8 mouse cellular contexts compared by ENCODE assay signal in genomic region chr8:72219541-72220363, GRCm38 (mm10). TPM values are rescaled to one million over a fixed set of nuclear protein-coding genes. Genes with fewer than 3 reads are reported as not detected.
DNase-seq lines count a peak whose midpoint lies in the region; ATAC-seq and TF ChIP-seq lines count a peak whose summit lies in the region.

TSS of gene Fam32a (plus strand) at chr8:72219730.

- H3K9ac ChIP-seq in forebrain, embryonic 12.5 days = peak within 1 kb of the TSS; percentile 78
- peak within 1 kb of the TSS; percentile 71 for H3K9ac ChIP-seq in heart, postnatal 0 days (replicated peaks; ENCODE audit: low read depth, low read length)
- H3K9ac ChIP-seq in liver, embryonic 16.5 days (ENCODE audit: low read depth, low read length) = peak within 1 kb of the TSS; percentile 82
- peak within 1 kb of the TSS; percentile 80 for H3K9ac ChIP-seq in neural tube, embryonic 13.5 days

- peak; percentile 98 for ATAC-seq in forebrain, embryonic 12.5 days (ENCODE audit: low FRiP score)
- ATAC-seq in heart, postnatal 0 days (ENCODE audit: insufficient read depth, low read depth) = peak; percentile 98
- ATAC-seq in liver, embryonic 16.5 days (ENCODE audit: low read depth) = peak; percentile 98
- ATAC-seq in neural tube, embryonic 13.5 days (ENCODE audit: low read depth) = peak; percentile 97

- H3K27ac ChIP-seq in forebrain, embryonic 12.5 days = peak within 1 kb of the TSS; percentile 76
- peak within 1 kb of the TSS; percentile 78 for H3K27ac ChIP-seq in heart, postnatal 0 days (ENCODE audit: low read depth)
- peak within 1 kb of the TSS; percentile 90 for H3K27ac ChIP-seq in liver, embryonic 16.5 days (ENCODE audit: low read length)
- peak within 1 kb of the TSS; percentile 79 for H3K27ac ChIP-seq in neural tube, embryonic 13.5 days (replicated peaks)
- peak within 1 kb of the TSS; percentile 86 for H3K27ac ChIP-seq in testis, adult 2 months (ENCODE audit: control insufficient read depth, insufficient read depth, low read depth, low read length)

- H3K36me3 ChIP-seq in E14TG2a.4 (ENCODE audit: insufficient read depth, low read length) = peaks cover 31% of the 10 kb centered on the region
- peaks cover 34% of the 10 kb centered on the region for H3K36me3 ChIP-seq in forebrain, embryonic 12.5 days (replicated peaks)
- H3K36me3 ChIP-seq in heart, postnatal 0 days (replicated peaks; ENCODE audit: control insufficient read depth, insufficient read depth, low read length) = peaks cover 19% of the 10 kb centered on the region
- peaks cover 26% of the 10 kb centered on the region for H3K36me3 ChIP-seq in liver, embryonic 16.5 days (ENCODE audit: control insufficient read depth, insufficient read depth)
- H3K36me3 ChIP-seq in neural tube, embryonic 13.5 days = peaks cover 35% of the 10 kb centered on the region
- H3K36me3 ChIP-seq in testis, adult 2 months (ENCODE audit: control insufficient read depth, insufficient read depth, low read length) = 0 out of 2 replicates have a peak, but pooled peaks cover 1% of the 10 kb centered on the region

- peak; percentile 57; the same call in 1 of the 2 replicates for TF ChIP-seq EP300 in heart, postnatal 0 days (IDR thresholded peaks at IDR 0.05; ENCODE audit: low read depth)

- H3K9me3 ChIP-seq in E14TG2a.4 (ENCODE audit: low read length) = no peaks in the 10 kb centered on the region
- no peaks in the 10 kb centered on the region for H3K9me3 ChIP-seq in forebrain, embryonic 12.5 days
- H3K9me3 ChIP-seq in heart, postnatal 0 days (replicated peaks; ENCODE audit: control insufficient read depth, low read length) = no peaks in the 10 kb centered on the region
- no peaks in the 10 kb centered on the region for H3K9me3 ChIP-seq in liver, embryonic 16.5 days (replicated peaks; ENCODE audit: control insufficient read depth, low read length)
- H3K9me3 ChIP-seq in neural tube, embryonic 13.5 days = no peaks in the 10 kb centered on the region

- peak; percentile 96 for DNase-seq in c-Kit-positive CD71-positive TER-119-positive erythroid progenitor cells, embryonic 14.5 days (ENCODE audit: low spot score)
- peak; percentile 96 for DNase-seq in heart, postnatal 0 days (ENCODE audit: low spot score)
- peak; percentile 88 to 94 for DNase-seq in kidney, postnatal 4 days

- H3K4me3 ChIP-seq in E14TG2a.4 (replicated peaks; ENCODE audit: low read length) = peak within 1 kb of the TSS; percentile 94
- peak within 1 kb of the TSS; percentile 83 for H3K4me3 ChIP-seq in forebrain, embryonic 12.5 days (replicated peaks)
- peak within 1 kb of the TSS; percentile 74 for H3K4me3 ChIP-seq in heart, postnatal 0 days (ENCODE audit: low read depth, low read length)
- peak within 1 kb of the TSS; percentile 84 for H3K4me3 ChIP-seq in liver, embryonic 16.5 days (ENCODE audit: low read depth, low read length)
- H3K4me3 ChIP-seq in neural tube, embryonic 13.5 days = peak within 1 kb of the TSS; percentile 75
- H3K4me3 ChIP-seq in testis, adult 2 months (ENCODE audit: control insufficient read depth, low read depth, low read length) = peak within 1 kb of the TSS; percentile 97

- no peaks in the 10 kb centered on the region for H3K27me3 ChIP-seq in E14TG2a.4 (ENCODE audit: insufficient read depth, low read length)
- H3K27me3 ChIP-seq in forebrain, embryonic 12.5 days = peaks cover 23% of the 10 kb centered on the region
- H3K27me3 ChIP-seq in heart, postnatal 0 days (ENCODE audit: control insufficient read depth, insufficient read depth, low read length) = no peaks in the 10 kb centered on the region
- no peaks in the 10 kb centered on the region for H3K27me3 ChIP-seq in liver, embryonic 16.5 days (ENCODE audit: control insufficient read depth, insufficient read depth, low read depth, low read length)
- peaks cover 32% of the 10 kb centered on the region for H3K27me3 ChIP-seq in neural tube, embryonic 13.5 days
- no peaks in the 10 kb centered on the region for H3K27me3 ChIP-seq in testis, adult 2 months (ENCODE audit: control insufficient read depth, insufficient read depth, low read length)

- TF ChIP-seq CTCF in E14TG2a.4 (conservative IDR thresholded peaks at IDR 0.05; ENCODE audit: low read length) = no peak
- TF ChIP-seq CTCF in heart, postnatal 0 days (IDR thresholded peaks at IDR 0.05; ENCODE audit: low read depth) = no peak
- no peak for TF ChIP-seq CTCF in testis, adult 2 months (IDR thresholded peaks at IDR 0.05; ENCODE audit: control insufficient read depth, insufficient read depth, insufficient replicate concordance, low read depth, low read length)

- H3K4me2 ChIP-seq in forebrain, embryonic 12.5 days = peak within 1 kb of the TSS; percentile 87
- peak within 1 kb of the TSS; percentile 89 for H3K4me2 ChIP-seq in heart, postnatal 0 days (ENCODE audit: low read depth, low read length)
- peak within 1 kb of the TSS; percentile 69 for H3K4me2 ChIP-seq in liver, embryonic 16.5 days (ENCODE audit: low read depth, low read length)
- peak within 1 kb of the TSS; percentile 90 for H3K4me2 ChIP-seq in neural tube, embryonic 13.5 days

- peak; percentile 87 for TF ChIP-seq POLR2A in testis, adult 2 months (IDR thresholded peaks at IDR 0.05; ENCODE audit: control insufficient read depth, low read depth, low read length)

- H3K4me1 ChIP-seq in E14TG2a.4 (replicated peaks; ENCODE audit: low read depth, low read length) = peaks cover 29% of the 10 kb centered on the region
- peaks cover 18% of the 10 kb centered on the region for H3K4me1 ChIP-seq in forebrain, embryonic 12.5 days
- H3K4me1 ChIP-seq in heart, postnatal 0 days (ENCODE audit: control insufficient read depth, insufficient read depth) = peaks cover 10% of the 10 kb centered on the region; the same call in 1 of the 2 replicates
- peaks cover 17% of the 10 kb centered on the region for H3K4me1 ChIP-seq in liver, embryonic 16.5 days (ENCODE audit: control insufficient read depth, low read depth, low read length)
- peaks cover 15% of the 10 kb centered on the region for H3K4me1 ChIP-seq in neural tube, embryonic 13.5 days (replicated peaks)
- no peaks in the 10 kb centered on the region; the same call in 1 of the 2 replicates for H3K4me1 ChIP-seq in testis, adult 2 months (ENCODE audit: control insufficient read depth, insufficient read depth, low read length)

- WGBS in forebrain, embryonic 12.5 days = 13% methylated on average over 39 of the region's 39 CpGs
- 6% methylated on average over 39 of the region's 39 CpGs for WGBS in heart, postnatal 0 days
- 9% methylated on average over 39 of the region's 39 CpGs for WGBS in liver, embryonic 16.5 days (ENCODE audit: insufficient replicate concordance)
- WGBS in neural tube, embryonic 13.5 days = 6% methylated on average over 39 of the region's 39 CpGs

RNA-seq across cellular contexts. Expression of gene Fam32a, which starts in this region (rescaled TPM):
- 78.2 and 87.0 TPM in 2 replicates for polyA plus RNA-seq in forebrain, embryonic 12.5 days (2016; fragmentation: Nextera tagmentation; extraction: Ambion mirVana)
- total RNA-seq in heart, postnatal 0 days (2014; rRNA removed; ENCODE audit: low replicate concordance) = 30.1 and 45.4 TPM in 2 replicates
- polyA plus RNA-seq in heart, postnatal 0 days (2015; fragmentation: Nextera tagmentation; extraction: Ambion mirVana) = 32.0 and 37.1 TPM in 2 replicates
- 32.5 and 32.9 TPM in 2 replicates for polyA plus RNA-seq in liver, embryonic 16.5 days (2015; fragmentation: Nextera tagmentation; extraction: Ambion mirVana)
- 93.8 and 96.1 TPM in 2 replicates for polyA plus RNA-seq in neural tube, embryonic 13.5 days (2015; fragmentation: Nextera tagmentation; extraction: Ambion mirVana)
- 14.5 and 15.4 TPM in 2 replicates for polyA plus RNA-seq in testis, adult 2 months (2012; rRNA removed)

Comparison
In these comparisons a context has a peak if more than half of its experiments do, and no peak if none do; other contexts are left out.
1. Peak in every context shown above with its lines: DNase-seq, ATAC-seq, H3K4me3 ChIP-seq and H3K27ac ChIP-seq.